Mouse (Mus musculus) kidney, embryonic 14.5 days (tissue): ENCODE data around the gene Etv6. TPM values are rescaled to one million over a fixed set of nuclear protein-coding genes. Genes with fewer than 3 reads are reported as not detected.
A peak's percentile ranks its signal among the peaks of the same experiment; 100 is the strongest.

ENCODE experiments used
- ATAC-seq: fragments of 200-750 bp; cut with Nextera tagmentation; 2 replicates; pipeline ENCODE4 v1.8.0; 2017; ENCODE audit warnings: moderate number of reproducible peaks, mild to moderate bottlenecking, moderate TSS enrichment, moderate library complexity; ENCODE audit not compliant: low FRiP score, low TSS enrichment
- H3K27ac ChIP-seq: fragments of 300-500 bp; sonication (generic); 2 replicates; pipeline ENCODE4 v1.5.1; 2014; ENCODE audit warnings: low read depth, mild to moderate bottlenecking, low read length, moderate library complexity, mixed read lengths
- H3K27me3 ChIP-seq: fragments of 300-500 bp; sonication (generic); 2 replicates; pipeline ENCODE4 v1.6.1; 2014; ENCODE audit warnings: mild to moderate bottlenecking, low read length; ENCODE audit not compliant: control insufficient read depth, insufficient read depth
- H3K36me3 ChIP-seq: fragments of 300-500 bp; sonication (generic); 2 replicates; pipeline ENCODE4 v1.6.1; 2014; ENCODE audit warnings: low read length, mixed read lengths; ENCODE audit not compliant: control insufficient read depth, insufficient read depth
- H3K4me1 ChIP-seq: fragments of 300-500 bp; sonication (generic); 2 replicates; pipeline ENCODE4 v1.6.1; 2014; ENCODE audit warnings: low read length, mixed read lengths; ENCODE audit not compliant: control insufficient read depth, insufficient read depth
- H3K4me2 ChIP-seq: fragments of 300-500 bp; sonication (generic); replicated peaks from 2 replicates; pipeline ENCODE4 v1.6.1; 2014; ENCODE audit warnings: low read depth, mild to moderate bottlenecking, low read length
- H3K4me3 ChIP-seq: fragments of 300-500 bp; sonication (generic); 2 replicates; pipeline ENCODE4 v1.5.1; 2014; ENCODE audit warnings: mild to moderate bottlenecking, low read length
- H3K9ac ChIP-seq: fragments of 300-500 bp; sonication (generic); 2 replicates; pipeline ENCODE4 v1.6.1; 2014; ENCODE audit warnings: low read depth, mild to moderate bottlenecking, low read length, moderate library complexity
- H3K9me3 ChIP-seq: fragments of 300-500 bp; sonication (generic); 2 replicates; pipeline ENCODE4 v1.6.1; 2016; ENCODE audit warnings: low read length; ENCODE audit not compliant: control insufficient read depth
- WGBS: fragments of 180-500 bp; shearing (Covaris S2); extraction: QIAGEN DNeasy Blood & Tissue Kit; methylation state at CpG from one replicate; pipeline ENCODE4 v1.1.7; 2014; 5-methylcytosine and 5-hydroxymethylcytosine counted together
- polyA plus RNA-seq: library from polyadenylated mRNA; unstranded; fragments of >200 nt; fragmentation: Nextera tagmentation; extraction: Ambion mirVana; gene quantifications from 2 replicates; pipeline ENCODE4 v1.2.1, GENCODE M21; 2014

Etv6 gene
- polyA plus RNA-seq, 1 experiment from 2014 or later: 18.1 TPM

DNA sequence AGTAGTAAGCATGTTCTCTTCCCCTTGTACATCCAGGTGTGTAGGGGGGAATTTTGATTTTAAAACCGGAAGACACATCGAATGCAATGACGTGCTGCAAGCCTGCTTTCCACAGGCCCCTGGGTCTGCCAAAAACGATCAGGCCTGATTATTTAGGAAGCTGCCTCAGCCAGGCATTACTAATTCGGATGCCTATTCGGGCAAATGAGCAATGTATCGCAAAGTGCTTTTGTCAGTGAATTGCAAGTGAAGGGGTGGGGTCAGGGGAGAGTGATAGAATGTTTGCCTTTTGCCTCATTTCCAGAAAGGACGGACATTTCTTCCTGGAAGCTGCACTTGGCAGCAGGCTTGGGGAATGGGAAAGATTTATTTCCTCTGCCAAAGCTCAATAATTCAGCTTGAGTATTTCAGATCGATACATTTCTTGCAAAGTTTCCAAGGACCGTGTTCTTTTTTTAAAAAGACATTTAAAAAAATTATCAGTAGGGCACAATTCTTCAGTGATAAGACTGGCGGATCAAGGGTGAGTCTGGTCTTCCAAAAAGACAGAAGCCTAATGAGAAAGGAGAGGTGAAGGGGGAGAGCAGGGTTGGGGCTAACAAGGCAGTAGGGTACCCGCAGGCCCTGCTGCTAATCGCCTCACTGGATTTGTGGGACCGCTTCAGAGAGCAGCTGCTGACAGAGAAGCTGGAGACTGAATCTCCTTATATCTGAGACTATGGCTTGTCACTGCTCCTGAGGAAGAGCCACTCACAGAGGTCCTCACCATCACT, 172.9 kb downstream of the Etv6 start:
- H3K4me2 ChIP-seq: no peak overlapping the region
- ATAC-seq: no peak
- H3K4me1 ChIP-seq: peaks cover 14% of the 10 kb centered on the region; the same call in 1 of the 2 replicates
- 73% methylated on average over 14 of the region's 14 CpGs for WGBS
- H3K27me3 ChIP-seq: no peaks in the 10 kb centered on the region
- H3K36me3 ChIP-seq: no peaks in the 10 kb centered on the region
- H3K4me3 ChIP-seq: no peak overlapping the region
- no peaks in the 10 kb centered on the region for H3K9me3 ChIP-seq
- no peak overlapping the region for H3K9ac ChIP-seq
- no peak overlapping the region for H3K27ac ChIP-seq

GRCm38 (mm10) chr6:134210675-134211457, 175.4 kb downstream of the Etv6 start:
- H3K9me3 ChIP-seq: no peaks in the 10 kb centered on the region
- no peak for ATAC-seq
- H3K4me2 ChIP-seq: no peak overlapping the region
- WGBS: 78% methylated on average over 13 of the region's 13 CpGs
- no peaks in the 10 kb centered on the region for H3K36me3 ChIP-seq
- no peak overlapping the region for H3K9ac ChIP-seq
- H3K27ac ChIP-seq: no peak overlapping the region
- H3K4me3 ChIP-seq: no peak overlapping the region
- H3K27me3 ChIP-seq: no peaks in the 10 kb centered on the region
- H3K4me1 ChIP-seq: peaks cover 14% of the 10 kb centered on the region; the same call in 1 of the 2 replicates

GRCm38 (mm10) chr6:134211458-134211776, 175.9 kb downstream of the Etv6 start:
- H3K4me1 ChIP-seq: peaks cover 14% of the 10 kb centered on the region; the same call in 1 of the 2 replicates
- no peaks in the 10 kb centered on the region for H3K27me3 ChIP-seq
- H3K4me3 ChIP-seq: no peak overlapping the region
- 78% methylated on average over 9 of the region's 9 CpGs for WGBS
- H3K4me2 ChIP-seq: no peak overlapping the region
- H3K27ac ChIP-seq: no peak overlapping the region
- ATAC-seq: no peak
- H3K9me3 ChIP-seq: no peaks in the 10 kb centered on the region
- no peak overlapping the region for H3K9ac ChIP-seq
- H3K36me3 ChIP-seq: no peaks in the 10 kb centered on the region

GRCm38 (mm10) chr6:134217747-134218146, 182.2 kb downstream of the Etv6 start:
- no peaks in the 10 kb centered on the region for H3K27me3 ChIP-seq
- WGBS: 77% methylated on average over 6 of the region's 6 CpGs
- H3K4me3 ChIP-seq: no peak overlapping the region
- H3K4me1 ChIP-seq: peaks cover 26% of the 10 kb centered on the region
- H3K9me3 ChIP-seq: no peaks in the 10 kb centered on the region
- no peak overlapping the region for H3K9ac ChIP-seq
- H3K27ac ChIP-seq: no peak overlapping the region
- no peak overlapping the region for H3K4me2 ChIP-seq
- no peak for ATAC-seq
- H3K36me3 ChIP-seq: no peaks in the 10 kb centered on the region

GRCm38 (mm10) chr6:134218441-134218840, 182.9 kb downstream of the Etv6 start:
- Histone ChIP-seq H3K4me1 (peaks cover 26% of the 10 kb centered on the region), H3K4me2 (no peak overlapping the region), H3K9me3 (no peaks in the 10 kb centered on the region), H3K27ac (no peak overlapping the region), H3K9ac (no peak overlapping the region), H3K27me3 (no peaks in the 10 kb centered on the region), H3K36me3 (peaks cover 4% of the 10 kb centered on the region; the same call in 1 of the 2 replicates), H3K4me3 (no peak overlapping the region)
- 91% methylated on average over 3 of the region's 3 CpGs for whole genome bisulfite sequencing
- no peak for ATAC-seq

DNA sequence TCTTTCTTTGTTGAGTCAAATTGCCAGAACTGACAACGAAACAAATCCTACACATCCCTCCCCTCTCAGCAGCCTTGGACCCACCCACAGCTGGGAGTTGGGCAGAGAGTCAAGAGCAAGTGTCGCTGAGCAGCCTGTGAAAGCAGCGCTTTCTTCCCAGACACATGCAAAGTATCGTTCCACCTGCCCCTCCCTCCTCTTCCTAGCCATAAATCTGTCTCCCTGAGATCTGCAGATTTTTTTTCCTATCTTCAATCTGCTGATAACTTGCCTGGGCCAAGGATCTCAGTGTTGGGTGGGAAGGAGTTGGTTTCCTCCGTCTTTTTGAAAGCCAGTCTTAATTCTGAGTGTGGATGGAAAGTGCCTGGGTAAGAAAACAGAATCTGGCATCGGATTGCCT, 183.9 kb downstream of the Etv6 start:
- Histone ChIP-seq H3K4me1 (peaks cover 26% of the 10 kb centered on the region), H3K9me3 (no peaks in the 10 kb centered on the region), H3K27ac (0 out of 2 replicates have a peak overlapping the region, but pooled peaks have one; percentile 55), H3K36me3 (peaks cover 7% of the 10 kb centered on the region; the same call in 1 of the 2 replicates), H3K27me3 (no peaks in the 10 kb centered on the region), H3K9ac (no peak overlapping the region), H3K4me2 (no peak overlapping the region), H3K4me3 (no peak overlapping the region)
- 21% methylated on average over 6 of the region's 6 CpGs for WGBS
- no peak for ATAC-seq

DNA sequence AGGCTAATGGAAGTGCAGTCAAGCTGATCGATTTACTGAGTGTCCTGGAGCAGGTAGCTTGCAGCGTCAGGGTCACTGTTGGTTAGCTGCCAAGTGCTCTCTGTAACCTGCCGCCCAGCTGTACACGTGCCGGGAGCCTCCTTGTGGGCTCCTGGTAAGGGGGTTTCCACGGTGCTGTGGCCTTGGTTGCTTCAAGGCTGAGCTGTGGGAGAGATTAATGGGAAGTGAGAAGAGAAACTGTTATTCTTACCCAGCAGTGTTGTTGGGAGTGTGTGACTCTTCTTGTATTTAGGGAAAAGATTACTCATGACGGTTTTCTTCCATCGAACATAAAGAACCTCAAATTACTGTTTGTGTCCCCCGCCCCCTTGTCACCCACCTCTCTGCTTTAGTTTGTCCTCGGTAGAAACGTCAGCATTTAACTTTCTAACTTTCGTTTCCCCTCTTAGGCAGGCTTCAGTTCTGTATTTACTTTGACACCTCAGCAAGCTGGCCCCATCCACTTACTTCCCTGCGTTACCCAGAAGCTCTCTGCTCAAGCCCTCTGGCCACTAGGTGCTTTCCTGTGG, 184.8 kb downstream of the Etv6 start:
- peak; percentile 83 for ATAC-seq

DNA sequence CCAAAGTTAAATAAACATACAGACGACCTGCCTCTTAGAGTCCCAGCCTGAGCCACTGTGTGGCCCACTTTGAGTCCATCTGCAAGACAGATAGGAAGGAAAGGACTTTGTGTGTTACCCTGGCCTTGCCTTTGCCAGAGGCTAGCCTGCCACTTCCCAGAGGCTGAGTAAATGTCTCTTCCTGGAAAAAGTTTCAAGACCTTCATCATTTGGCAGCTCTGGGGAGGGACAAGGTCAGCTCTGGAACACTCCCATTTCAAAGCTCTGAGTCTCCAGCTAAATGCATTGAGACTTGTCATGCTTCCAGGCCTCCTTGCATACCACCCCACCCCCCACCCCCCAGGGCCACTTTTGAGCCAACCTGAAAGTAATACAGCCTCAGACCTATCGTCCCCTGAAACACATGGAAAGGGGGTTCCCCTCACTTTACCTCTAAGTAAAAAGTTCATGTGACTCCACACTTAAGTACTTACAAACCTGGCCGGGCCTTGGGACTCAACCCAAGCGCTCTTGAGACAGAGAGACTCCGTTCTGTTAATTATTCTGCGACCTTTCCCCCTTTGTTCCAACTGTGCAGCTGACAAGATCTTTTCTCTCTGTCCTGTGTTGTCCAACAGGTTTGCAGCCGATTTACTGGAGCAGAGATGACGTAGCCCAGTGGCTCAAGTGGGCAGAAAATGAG, 186.9 kb downstream of the Etv6 start:
- no peak overlapping the region for H3K9ac ChIP-seq
- no peaks in the 10 kb centered on the region for H3K9me3 ChIP-seq
- no peak overlapping the region for H3K4me2 ChIP-seq
- no peaks in the 10 kb centered on the region for H3K27me3 ChIP-seq
- H3K4me1 ChIP-seq: peaks cover 26% of the 10 kb centered on the region
- no peak overlapping the region for H3K4me3 ChIP-seq
- ATAC-seq: peak; percentile 37; the same call in 1 of the 2 replicates
- H3K36me3 ChIP-seq: peaks cover 14% of the 10 kb centered on the region; the same call in 1 of the 2 replicates
- H3K27ac ChIP-seq: no peak overlapping the region; the same call in 1 of the 2 replicates
- WGBS: 65% methylated on average over 8 of the region's 8 CpGs

More for the DNA sequence above, 184.8 kb downstream of the Etv6 start:
- Histone ChIP-seq H3K27ac (no peak overlapping the region), H3K4me3 (no peak overlapping the region), H3K36me3 (peaks cover 14% of the 10 kb centered on the region; the same call in 1 of the 2 replicates), H3K9me3 (no peaks in the 10 kb centered on the region), H3K4me1 (peaks cover 26% of the 10 kb centered on the region), H3K9ac (no peak overlapping the region), H3K27me3 (no peaks in the 10 kb centered on the region), H3K4me2 (0 out of 2 replicates have a peak overlapping the region, but pooled peaks have one; percentile 3)
- 18% methylated on average over 13 of the region's 13 CpGs for WGBS
